In the genomic region with DNA sequence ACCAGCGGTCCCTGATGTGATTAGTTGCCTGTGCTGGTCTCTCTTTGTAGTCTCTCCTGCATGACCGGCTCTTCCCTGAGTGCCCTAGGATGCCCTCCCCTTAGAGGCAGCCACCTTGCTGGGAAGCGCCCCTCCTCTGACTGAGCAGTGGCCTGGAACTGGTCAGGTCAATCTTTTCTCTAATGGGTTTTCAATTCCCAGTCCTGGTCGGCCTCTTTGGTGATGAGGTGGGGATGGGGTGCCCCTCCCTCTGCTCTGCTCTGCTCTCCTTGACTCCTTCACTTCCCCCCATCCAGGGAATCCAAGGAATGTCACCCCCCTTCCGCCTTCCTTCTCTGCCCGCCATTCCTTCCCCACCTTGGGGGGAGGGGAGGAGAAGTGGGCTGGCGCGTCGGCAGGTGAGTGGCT, we compare ENCODE assay signal across 8 mouse cellular contexts. TPM values are rescaled to one million over a fixed set of nuclear protein-coding genes. Genes with fewer than 3 reads are reported as not detected.
DNase-seq lines count a peak whose midpoint lies in the region; ATAC-seq lines count a peak whose summit lies in the region.

Gene Bcam (minus strand): TSS at position 33 of the 408 bp plus-strand sequence.

- no peaks in the 10 kb centered on the region for H3K9me3 ChIP-seq in embryonic facial prominence, embryonic 12.5 days
- no peaks in the 10 kb centered on the region for H3K9me3 ChIP-seq in heart, embryonic 15.5 days (replicated peaks)
- H3K9me3 ChIP-seq in midbrain, embryonic 11.5 days (ENCODE audit: control insufficient read depth, low read length) = no peaks in the 10 kb centered on the region

- H3K9ac ChIP-seq in embryonic facial prominence, embryonic 12.5 days = peak within 1 kb of the TSS; percentile 51
- H3K9ac ChIP-seq in heart, embryonic 15.5 days = peak within 1 kb of the TSS; percentile 88
- peak within 1 kb of the TSS; percentile 59 for H3K9ac ChIP-seq in midbrain, embryonic 11.5 days (ENCODE audit: low read length)

- peak; percentile 69 for ATAC-seq in embryonic facial prominence, embryonic 12.5 days (ENCODE audit: insufficient number of reproducible peaks, insufficient read depth, low FRiP score, low TSS enrichment)
- ATAC-seq in heart, embryonic 15.5 days (replicated peaks; ENCODE audit: insufficient number of reproducible peaks, insufficient read depth, low FRiP score, low read depth) = no peak; the same call in 1 of the 2 replicates
- ATAC-seq in midbrain, embryonic 11.5 days (ENCODE audit: low FRiP score) = peak; percentile 51

- 1% methylated on average over 9 of the region's 9 CpGs for WGBS in embryonic facial prominence, embryonic 12.5 days
- 8% methylated on average over 9 of the region's 9 CpGs for WGBS in heart, embryonic 15.5 days
- 25% methylated on average over 9 of the region's 9 CpGs for WGBS in large intestine, adult 2 months
- 2% methylated on average over 7 of the region's 9 CpGs for WGBS in midbrain, embryonic 11.5 days

- peak within 1 kb of the TSS; percentile 30; the same call in 1 of the 2 replicates for H3K27ac ChIP-seq in embryonic facial prominence, embryonic 12.5 days
- peak within 1 kb of the TSS; percentile 88 for H3K27ac ChIP-seq in heart, embryonic 15.5 days
- H3K27ac ChIP-seq in midbrain, embryonic 11.5 days (ENCODE audit: low read depth, low read length) = no peak within 1 kb of the TSS

- H3K4me2 ChIP-seq in embryonic facial prominence, embryonic 12.5 days (replicated peaks) = peak within 1 kb of the TSS; percentile 65
- H3K4me2 ChIP-seq in heart, embryonic 15.5 days = peak within 1 kb of the TSS; percentile 88
- H3K4me2 ChIP-seq in midbrain, embryonic 11.5 days = peak within 1 kb of the TSS; percentile 77

- DNase-seq in frontal cortex, adult 2 months (ENCODE audit: extremely low spot score in 1 of 2, low spot score in 1 of 2) = no peak
- no peak for DNase-seq in frontal cortex, postnatal 36 days (ENCODE audit: low spot score in 2 of 2)
- DNase-seq in large intestine, adult 2 months (ENCODE audit: low read depth, low spot score) = no peak
- no peak for DNase-seq in midbrain, embryonic 11.5 days (ENCODE audit: low spot score, missing footprints)
- no peak for DNase-seq in cerebellum, postnatal 4 days (ENCODE audit: low spot score in 2 of 2)
- DNase-seq in spleen, postnatal 4 days (ENCODE audit: low spot score in 2 of 2) = no peak

- peaks cover 26% of the 10 kb centered on the region for H3K4me1 ChIP-seq in embryonic facial prominence, embryonic 12.5 days
- H3K4me1 ChIP-seq in heart, embryonic 15.5 days (replicated peaks) = peaks cover 38% of the 10 kb centered on the region
- H3K4me1 ChIP-seq in midbrain, embryonic 11.5 days (ENCODE audit: control insufficient read depth, insufficient read depth, low read length) = peaks cover 13% of the 10 kb centered on the region

- no peaks in the 10 kb centered on the region for H3K27me3 ChIP-seq in embryonic facial prominence, embryonic 12.5 days
- H3K27me3 ChIP-seq in heart, embryonic 15.5 days = no peaks in the 10 kb centered on the region
- peaks cover 24% of the 10 kb centered on the region for H3K27me3 ChIP-seq in midbrain, embryonic 11.5 days (ENCODE audit: control insufficient read depth, insufficient read depth, low read length)

- H3K36me3 ChIP-seq in embryonic facial prominence, embryonic 12.5 days = no peaks in the 10 kb centered on the region
- peaks cover 4% of the 10 kb centered on the region; the same call in 1 of the 2 replicates for H3K36me3 ChIP-seq in heart, embryonic 15.5 days
- H3K36me3 ChIP-seq in midbrain, embryonic 11.5 days (ENCODE audit: control insufficient read depth, insufficient read depth, low read length) = no peaks in the 10 kb centered on the region

- H3K4me3 ChIP-seq in embryonic facial prominence, embryonic 12.5 days = peak within 1 kb of the TSS; percentile 43
- peak within 1 kb of the TSS; percentile 79 for H3K4me3 ChIP-seq in heart, embryonic 15.5 days
- peak within 1 kb of the TSS; percentile 34 for H3K4me3 ChIP-seq in midbrain, embryonic 11.5 days (ENCODE audit: low read depth, low read length)

RNA-seq across cellular contexts. Expression of gene Bcam, which starts in this region (rescaled TPM):
- polyA plus RNA-seq in frontal cortex, adult 2 months (2012; rRNA removed) = 22.2 and 23.0 TPM in 2 replicates
- 62.3 and 69.1 TPM in 2 replicates for polyA plus RNA-seq in embryonic facial prominence, embryonic 12.5 days (2016; fragmentation: Nextera tagmentation; extraction: Ambion mirVana)
- 358 and 380 TPM in 2 replicates for polyA plus RNA-seq in heart, embryonic 15.5 days (2015; fragmentation: Nextera tagmentation; extraction: Ambion mirVana)
- 27.0 and 28.4 TPM in 2 replicates for polyA plus RNA-seq in large intestine, adult 2 months (2012; rRNA removed)
- polyA plus RNA-seq in midbrain, embryonic 11.5 days (2014; fragmentation: Nextera tagmentation; extraction: Ambion mirVana) = 11.7 and 13.2 TPM in 2 replicates
